Mouse (Mus musculus): ENCODE results near the gene Gm20736.
"Not testable (repeated sequence)": the region's sequence is repeated elsewhere in the genome, so short reads cannot be mapped to it uniquely, and the experiment has no call there.

Gene Gm20736

GRCm38 (mm10) chrY:65377390-65377789 lies at the start of gene Gm20736:
Gm20736 (plus strand) TSS chrY:65377690.
- not testable (repeated sequence) for DNase-seq (ENCODE audit: low spot score)
